Mouse (Mus musculus) right cerebral cortex, postnatal 36 days (tissue): Measurements from ENCODE around the gene Krtap6-2.

ENCODE experiments used
- DNase-seq, 2 experiments: peaks; one replicate each; pipeline ENCODE4 v3.0.0; 2022; ENCODE audit warnings: low spot score in 2 of 2, mixed read lengths in 1 of 2

The Krtap6-2 gene

GRCm38 (mm10) chr16:89420011-89420410, at the start of gene Krtap6-2:
Gene Krtap6-2, minus strand, starts transcription at chr16:89420111.
- no peak for DNase-seq

- no peak for DNase-seq
Observed at GRCm38 (mm10) chr16:89461189-89461588, 41.3 kb upstream of the Krtap6-2 start.

- DNase-seq, result no peak
Observed at GRCm38 (mm10) chr16:89429586-89429985, 9.7 kb upstream of the Krtap6-2 start.

- no peak for DNase-seq
Observed at GRCm38 (mm10) chr16:89425310-89425709, 5.4 kb upstream of the Krtap6-2 start.

GRCm38 (mm10) chr16:89416311-89416710, 3.6 kb downstream of the Krtap6-2 start:
- no peak for DNase-seq

GRCm38 (mm10) chr16:89410345-89411068, 9.4 kb downstream of the Krtap6-2 start:
- DNase-seq, result no peak

- no peak for DNase-seq
Observed at GRCm38 (mm10) chr16:89403768-89404167, 16.1 kb downstream of the Krtap6-2 start, which contains the start of gene Krtap21-1. Gene Krtap21-1, minus strand, starts transcription at chr16:89403868.

GRCm38 (mm10) chr16:89372734-89373461, 47.0 kb downstream of the Krtap6-2 start:
- DNase-seq, result no peak
